Mouse (Mus musculus) liver, embryonic 14.5 days (tissue): Measurements from ENCODE around the gene Akap12.

ENCODE experiments used
- CTCF ChIP-seq: IDR thresholded peaks from 2 replicates; pipeline ENCODE4 v1.5.1; 2016; ENCODE audit warnings: antibody characterized with exemption, low read depth, control low read depth
- EP300 ChIP-seq: IDR thresholded peaks from 2 replicates; pipeline ENCODE4 v1.6.1; 2016; ENCODE audit warnings: antibody characterized with exemption, low read depth

DNA sequence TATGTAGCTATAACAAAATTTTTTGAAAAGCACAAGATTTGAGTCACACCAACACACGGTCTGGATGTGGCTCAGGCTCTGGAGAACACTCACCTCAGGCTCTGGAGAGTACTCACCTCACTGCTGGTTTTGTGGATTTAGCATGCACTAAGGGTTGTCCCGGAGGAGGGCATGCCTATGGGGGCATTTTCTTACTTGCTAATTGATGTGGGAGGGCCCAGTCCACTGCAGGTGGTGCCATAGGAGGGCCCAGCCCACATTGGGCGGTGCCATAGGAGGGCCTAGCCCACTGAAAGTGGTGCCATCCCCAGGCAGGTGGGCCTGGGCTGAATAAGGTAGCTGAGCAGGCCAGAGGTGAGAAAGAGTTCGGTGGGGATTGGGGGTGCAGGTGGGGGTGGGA lies 12.6 kb upstream of the Akap12 start:
- TF ChIP-seq CTCF (no peak), EP300 (no peak)
